Comparison of ENCODE assay signal across 9 mouse cellular contexts in the genomic region with DNA sequence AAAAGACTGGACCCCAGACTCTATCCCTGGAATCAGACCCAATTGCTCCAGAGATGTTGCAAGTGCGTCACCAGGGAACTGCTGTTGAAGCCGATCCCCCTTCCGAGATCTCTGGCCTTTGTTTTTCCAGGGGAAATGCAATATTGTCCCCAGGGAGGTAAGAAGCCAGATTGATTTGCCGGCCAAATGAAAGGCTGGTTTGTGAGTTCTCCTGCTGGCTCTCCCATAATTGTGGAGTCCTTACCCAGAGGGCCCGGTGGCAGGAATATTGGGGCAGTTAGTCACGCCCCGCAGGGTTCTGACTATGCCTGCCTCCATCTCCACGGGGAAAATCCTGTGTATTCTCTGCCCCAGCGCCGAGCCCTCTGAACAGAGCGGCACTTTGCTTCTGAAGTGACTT. TPM values are rescaled to one million over a fixed set of nuclear protein-coding genes. Genes with fewer than 3 reads are reported as not detected.
A peak's percentile ranks its signal among the peaks of the same experiment; 100 is the strongest.
DNase-seq lines count a peak whose midpoint lies in the region; ATAC-seq lines count a peak whose summit lies in the region.
"Had no signal": no experiment of that assay in that cellular context is flagged by ENCODE, and none has a peak within 500 bp of the region (broad histone marks: within the 10 kb centered on the region; RNA-seq: fewer than 3 reads in every experiment).

No protein-coding gene starts in this region.

- no peaks in the 10 kb centered on the region for H3K36me3 ChIP-seq in heart, embryonic 15.5 days

- peak; percentile 24 for DNase-seq in adrenal gland, adult 2 months
- no peak for DNase-seq in adrenal gland, adult 18-20 months (ENCODE audit: low spot score in 2 of 2)
- peak; percentile 74 for DNase-seq in adipocyte (ENCODE audit: low spot score)
- DNase-seq in kidney, postnatal 25 days = peak; percentile 44 to 60
- no peak for DNase-seq in right cerebral cortex, postnatal 4 days
- no peak for DNase-seq in left cerebral cortex, adult 11 months (ENCODE audit: low spot score)
- DNase-seq: layer of hippocampus, postnatal 36 days had no signal

- H3K27me3 ChIP-seq in heart, embryonic 15.5 days = peaks cover 82% of the 10 kb centered on the region

- H3K4me2 ChIP-seq in heart, embryonic 15.5 days = peak overlapping the region; percentile 40

- ATAC-seq in heart, embryonic 15.5 days (replicated peaks; ENCODE audit: insufficient number of reproducible peaks, insufficient read depth, low FRiP score, low read depth) = no peak
- no peak for ATAC-seq in cerebellum, adult (ENCODE audit: insufficient number of reproducible peaks, low FRiP score, low TSS enrichment)

- H3K27ac ChIP-seq in heart, embryonic 15.5 days = no peak overlapping the region

- H3K4me1 ChIP-seq in heart, embryonic 15.5 days (replicated peaks) = peaks cover 45% of the 10 kb centered on the region

- H3K4me3 ChIP-seq in heart, embryonic 15.5 days = peak overlapping the region; percentile 11; the same call in 1 of the 2 replicates

- no peaks in the 10 kb centered on the region for H3K9me3 ChIP-seq in heart, embryonic 15.5 days (replicated peaks)

- 24% methylated on average over 11 of the region's 11 CpGs for WGBS in heart, embryonic 15.5 days

- peak overlapping the region; percentile 25; the same call in 1 of the 2 replicates for H3K9ac ChIP-seq in heart, embryonic 15.5 days

RNA-seq across cellular contexts. Expression of gene Trabd2b, which starts 3.9 kb away (rescaled TPM):
- 1 to 10 TPM; 1.9 to 2.5 TPM for total RNA-seq in adrenal gland, adult 2 months (2021)
- 2.4 and 2.5 TPM in 2 replicates for polyA plus RNA-seq in adrenal gland, adult 2 months (2012; rRNA removed)
- 1 to 10 TPM; 1.4 to 4.7 TPM for total RNA-seq in adrenal gland, adult 18-20 months (2021)
- polyA plus RNA-seq in heart, embryonic 15.5 days (2015; fragmentation: Nextera tagmentation; extraction: Ambion mirVana) = 2.4 and 2.9 TPM in 2 replicates

Comparison
In these comparisons a context has a peak if more than half of its experiments do, and no peak if none do; other contexts are left out.
1. DNase-seq: peak in adrenal gland, adult 2 months (single experiment), adipocyte (single experiment) and kidney, postnatal 25 days (2 of 2); none in adrenal gland, adult 18-20 months (0 of 2), right cerebral cortex, postnatal 4 days (single experiment) and left cerebral cortex, adult 11 months (single experiment).